Mouse (Mus musculus): Measurements from ENCODE around the gene Cdiptos. TPM values are rescaled to one million over a fixed set of nuclear protein-coding genes. Genes with fewer than 3 reads are reported as not detected.

Cdiptos gene
- polyA plus RNA-seq, 1 experiment, result 2.4 TPM

GRCm38 (mm10) chr7:126932652-126933051, 43.2 kb downstream of the Cdiptos start:
- Histone ChIP-seq H3K36me3 (ENCODE audit: control insufficient read depth, insufficient read depth, low read length, poor library complexity, severe bottlenecking) (peaks cover 34% of the 10 kb centered on the region), H3K27me3 (ENCODE audit: control insufficient read depth, insufficient read depth, low read length, poor library complexity, severe bottlenecking) (no peaks in the 10 kb centered on the region), H3K9ac (ENCODE audit: low read depth, poor library complexity, severe bottlenecking) (no peak overlapping the region), H3K4me1 (ENCODE audit: control insufficient read depth, insufficient read depth, low read length) (peaks cover 2% of the 10 kb centered on the region), H3K9me3 (replicated peaks; ENCODE audit: control insufficient read depth, insufficient read depth, low read length, poor library complexity, severe bottlenecking) (no peaks in the 10 kb centered on the region), H3K27ac (ENCODE audit: insufficient read depth, low read length) (no peak overlapping the region), H3K4me3 (ENCODE audit: low read depth, low read length) (no peak overlapping the region)
- TF ChIP-seq CTCF (IDR thresholded peaks at IDR 0.05; ENCODE audit: low read depth, low read length) (no peak), POLR2A (IDR thresholded peaks at IDR 0.05; ENCODE audit: insufficient read depth, low read length) (no peak), EP300 (IDR thresholded peaks at IDR 0.05; ENCODE audit: insufficient read depth, low read depth, low read length) (no peak)

GRCm38 (mm10) chr7:126929046-126929445, 46.9 kb downstream of the Cdiptos start:
- H3K36me3 ChIP-seq (ENCODE audit: control insufficient read depth, insufficient read depth, low read length, poor library complexity, severe bottlenecking), result peaks cover 17% of the 10 kb centered on the region
- H3K27ac ChIP-seq (ENCODE audit: insufficient read depth, low read length), result no peak overlapping the region
- H3K27me3 ChIP-seq (ENCODE audit: control insufficient read depth, insufficient read depth, low read length, poor library complexity, severe bottlenecking), result no peaks in the 10 kb centered on the region
- H3K9me3 ChIP-seq (replicated peaks; ENCODE audit: control insufficient read depth, insufficient read depth, low read length, poor library complexity, severe bottlenecking), result no peaks in the 10 kb centered on the region
- TF ChIP-seq EP300 (IDR thresholded peaks at IDR 0.05; ENCODE audit: insufficient read depth, low read depth, low read length) (no peak), POLR2A (IDR thresholded peaks at IDR 0.05; ENCODE audit: insufficient read depth, low read length) (no peak), CTCF (IDR thresholded peaks at IDR 0.05; ENCODE audit: low read depth, low read length) (no peak)
- H3K4me1 ChIP-seq (ENCODE audit: control insufficient read depth, insufficient read depth, low read length), result peaks cover 2% of the 10 kb centered on the region
- H3K9ac ChIP-seq (ENCODE audit: low read depth, poor library complexity, severe bottlenecking), result peak overlapping the region; percentile 77
- H3K4me3 ChIP-seq (ENCODE audit: low read depth, low read length), result peak overlapping the region; percentile 91

GRCm38 (mm10) chr7:126928384-126929037, 47.4 kb downstream of the Cdiptos start, which contains the start of gene Kctd13:
Gene Kctd13, plus strand, starts transcription at chr7:126928879.
- H3K4me3 ChIP-seq (ENCODE audit: low read depth, low read length), result peak within 1 kb of the TSS; percentile 91
- TF ChIP-seq EP300 (IDR thresholded peaks at IDR 0.05; ENCODE audit: insufficient read depth, low read depth, low read length) (no peak), CTCF (IDR thresholded peaks at IDR 0.05; ENCODE audit: low read depth, low read length) (no peak), POLR2A (IDR thresholded peaks at IDR 0.05; ENCODE audit: insufficient read depth, low read length) (peak; percentile 51)
- H3K36me3 ChIP-seq (ENCODE audit: control insufficient read depth, insufficient read depth, low read length, poor library complexity, severe bottlenecking), result peaks cover 14% of the 10 kb centered on the region
- peaks cover 2% of the 10 kb centered on the region for H3K4me1 ChIP-seq (ENCODE audit: control insufficient read depth, insufficient read depth, low read length)
- no peak within 1 kb of the TSS for H3K27ac ChIP-seq (ENCODE audit: insufficient read depth, low read length)
- H3K27me3 ChIP-seq (ENCODE audit: control insufficient read depth, insufficient read depth, low read length, poor library complexity, severe bottlenecking), result no peaks in the 10 kb centered on the region
- no peaks in the 10 kb centered on the region for H3K9me3 ChIP-seq (replicated peaks; ENCODE audit: control insufficient read depth, insufficient read depth, low read length, poor library complexity, severe bottlenecking)
- peak within 1 kb of the TSS; percentile 77 for H3K9ac ChIP-seq (ENCODE audit: low read depth, poor library complexity, severe bottlenecking)

GRCm38 (mm10) chr7:126926299-126926698, 49.6 kb downstream of the Cdiptos start:
- TF ChIP-seq POLR2A (IDR thresholded peaks at IDR 0.05; ENCODE audit: insufficient read depth, low read length), result no peak
- TF ChIP-seq CTCF (IDR thresholded peaks at IDR 0.05; ENCODE audit: low read depth, low read length), result no peak
- no peak for TF ChIP-seq EP300 (IDR thresholded peaks at IDR 0.05; ENCODE audit: insufficient read depth, low read depth, low read length)
- Histone ChIP-seq H3K27ac (ENCODE audit: insufficient read depth, low read length) (no peak overlapping the region), H3K4me3 (ENCODE audit: low read depth, low read length) (no peak overlapping the region), H3K4me1 (ENCODE audit: control insufficient read depth, insufficient read depth, low read length) (no peaks in the 10 kb centered on the region), H3K36me3 (ENCODE audit: control insufficient read depth, insufficient read depth, low read length, poor library complexity, severe bottlenecking) (peaks cover 11% of the 10 kb centered on the region), H3K9me3 (replicated peaks; ENCODE audit: control insufficient read depth, insufficient read depth, low read length, poor library complexity, severe bottlenecking) (no peaks in the 10 kb centered on the region), H3K27me3 (ENCODE audit: control insufficient read depth, insufficient read depth, low read length, poor library complexity, severe bottlenecking) (no peaks in the 10 kb centered on the region), H3K9ac (ENCODE audit: low read depth, poor library complexity, severe bottlenecking) (no peak overlapping the region)

GRCm38 (mm10) chr7:126923999-126924398, 51.9 kb downstream of the Cdiptos start:
- Histone ChIP-seq H3K9me3 (replicated peaks; ENCODE audit: control insufficient read depth, insufficient read depth, low read length, poor library complexity, severe bottlenecking) (no peaks in the 10 kb centered on the region), H3K27ac (ENCODE audit: insufficient read depth, low read length) (no peak overlapping the region), H3K9ac (ENCODE audit: low read depth, poor library complexity, severe bottlenecking) (no peak overlapping the region), H3K4me3 (ENCODE audit: low read depth, low read length) (no peak overlapping the region), H3K36me3 (ENCODE audit: control insufficient read depth, insufficient read depth, low read length, poor library complexity, severe bottlenecking) (no peaks in the 10 kb centered on the region), H3K27me3 (ENCODE audit: control insufficient read depth, insufficient read depth, low read length, poor library complexity, severe bottlenecking) (no peaks in the 10 kb centered on the region), H3K4me1 (ENCODE audit: control insufficient read depth, insufficient read depth, low read length) (no peaks in the 10 kb centered on the region)
- TF ChIP-seq EP300 (IDR thresholded peaks at IDR 0.05; ENCODE audit: insufficient read depth, low read depth, low read length) (no peak), POLR2A (IDR thresholded peaks at IDR 0.05; ENCODE audit: insufficient read depth, low read length) (no peak), CTCF (IDR thresholded peaks at IDR 0.05; ENCODE audit: low read depth, low read length) (no peak)

GRCm38 (mm10) chr7:126922624-126923060, 53.3 kb downstream of the Cdiptos start, which contains the start of gene Tmem219:
Gene Tmem219, minus strand, starts transcription at chr7:126922917.
- Histone ChIP-seq H3K4me1 (ENCODE audit: control insufficient read depth, insufficient read depth, low read length) (no peaks in the 10 kb centered on the region), H3K27me3 (ENCODE audit: control insufficient read depth, insufficient read depth, low read length, poor library complexity, severe bottlenecking) (no peaks in the 10 kb centered on the region), H3K9me3 (replicated peaks; ENCODE audit: control insufficient read depth, insufficient read depth, low read length, poor library complexity, severe bottlenecking) (no peaks in the 10 kb centered on the region), H3K4me3 (ENCODE audit: low read depth, low read length) (no peak within 1 kb of the TSS), H3K27ac (ENCODE audit: insufficient read depth, low read length) (no peak within 1 kb of the TSS), H3K36me3 (ENCODE audit: control insufficient read depth, insufficient read depth, low read length, poor library complexity, severe bottlenecking) (no peaks in the 10 kb centered on the region), H3K9ac (ENCODE audit: low read depth, poor library complexity, severe bottlenecking) (no peak within 1 kb of the TSS)
- TF ChIP-seq EP300 (IDR thresholded peaks at IDR 0.05; ENCODE audit: insufficient read depth, low read depth, low read length) (no peak), POLR2A (IDR thresholded peaks at IDR 0.05; ENCODE audit: insufficient read depth, low read length) (no peak), CTCF (IDR thresholded peaks at IDR 0.05; ENCODE audit: low read depth, low read length) (no peak)

Other genes with a start within 250 kb of the Cdiptos start
- gene Mapk3, start 216.5 kb downstream of the Cdiptos start, polyA plus RNA-seq (2011; ENCODE audit: insufficient read depth, insufficient read length, low read depth, missing spikeins), result 102 and 121 TPM in 2 replicates
- gene Gdpd3, start 209.8 kb downstream of the Cdiptos start, polyA plus RNA-seq (2011; ENCODE audit: insufficient read depth, insufficient read length, low read depth, missing spikeins), result 1.8 and 3.6 TPM in 2 replicates
- gene Ypel3, start 199.1 kb downstream of the Cdiptos start, polyA plus RNA-seq (2011; ENCODE audit: insufficient read depth, insufficient read length, low read depth, missing spikeins), result 56.8 and 62.1 TPM in 2 replicates
- 1.7 TPM in 2 replicates for gene Tbx6, start 194.6 kb downstream of the Cdiptos start, polyA plus RNA-seq (2011; ENCODE audit: insufficient read depth, insufficient read length, low read depth, missing spikeins)
- gene Ppp4c, start 183.6 kb downstream of the Cdiptos start, polyA plus RNA-seq (2011; ENCODE audit: insufficient read depth, insufficient read length, low read depth, missing spikeins), result 111 and 127 TPM in 2 replicates
- 2.7 and 4.2 TPM in 2 replicates for gene Fam57b, start 178.4 kb downstream of the Cdiptos start, polyA plus RNA-seq (2011; ENCODE audit: insufficient read depth, insufficient read length, low read depth, missing spikeins)
- gene 4930451I11Rik, start 144.5 kb downstream of the Cdiptos start, polyA plus RNA-seq (2011; ENCODE audit: insufficient read depth, insufficient read length, low read depth, missing spikeins), result not detected in 2 replicates
- gene Doc2a, start 128.7 kb downstream of the Cdiptos start, polyA plus RNA-seq (2011; ENCODE audit: insufficient read depth, insufficient read length, low read depth, missing spikeins), result 3.2 and 3.3 TPM in 2 replicates
- 116 and 120 TPM in 2 replicates for gene Hirip3, start 114.1 kb downstream of the Cdiptos start, polyA plus RNA-seq (2011; ENCODE audit: insufficient read depth, insufficient read length, low read depth, missing spikeins)
- 104 and 118 TPM in 2 replicates for gene Ino80e, start 113.7 kb downstream of the Cdiptos start, polyA plus RNA-seq (2011; ENCODE audit: insufficient read depth, insufficient read length, low read depth, missing spikeins)
- gene Taok2, start 91.4 kb downstream of the Cdiptos start, polyA plus RNA-seq (2011; ENCODE audit: insufficient read depth, insufficient read length, low read depth, missing spikeins), result 37.9 and 41.0 TPM in 2 replicates
- gene Tmem219, start 53.2 kb downstream of the Cdiptos start, polyA plus RNA-seq (2011; ENCODE audit: insufficient read depth, insufficient read length, low read depth, missing spikeins), result 16.3 and 17.2 TPM in 2 replicates
- 25.5 and 26.8 TPM in 2 replicates for gene Kctd13, start 47.2 kb downstream of the Cdiptos start, polyA plus RNA-seq (2011; ENCODE audit: insufficient read depth, insufficient read length, low read depth, missing spikeins)
- gene Asphd1, start 26.5 kb downstream of the Cdiptos start, polyA plus RNA-seq (2011; ENCODE audit: insufficient read depth, insufficient read length, low read depth, missing spikeins), result 0.36 and 0.41 TPM in 2 replicates
- 1.4 and 1.9 TPM in 2 replicates for gene Sez6l2, start 25.5 kb downstream of the Cdiptos start, polyA plus RNA-seq (2011; ENCODE audit: insufficient read depth, insufficient read length, low read depth, missing spikeins)
- 42.8 and 53.3 TPM in 2 replicates for gene Cdipt, start 184 bp downstream of the Cdiptos start, polyA plus RNA-seq (2011; ENCODE audit: insufficient read depth, insufficient read length, low read depth, missing spikeins)
- gene Mvp, start 38.5 kb upstream of the Cdiptos start, polyA plus RNA-seq (2011; ENCODE audit: insufficient read depth, insufficient read length, low read depth, missing spikeins), result 17.9 and 18.8 TPM in 2 replicates
- 22.1 and 26.6 TPM in 2 replicates for gene Pagr1b, start 40.4 kb upstream of the Cdiptos start, polyA plus RNA-seq (2011; ENCODE audit: insufficient read depth, insufficient read length, low read depth, missing spikeins)
- 12.7 and 27.9 TPM in 2 replicates for gene Pagr1a, start 41.3 kb upstream of the Cdiptos start, polyA plus RNA-seq (2011; ENCODE audit: insufficient read depth, insufficient read length, low read depth, missing spikeins)
- gene Gm42742, start 45.0 kb upstream of the Cdiptos start, polyA plus RNA-seq (2011; ENCODE audit: insufficient read depth, insufficient read length, low read depth, missing spikeins), result 2.2 and 23.9 TPM in 2 replicates
- 3.5 and 6.7 TPM in 2 replicates for gene Prrt2, start 45.1 kb upstream of the Cdiptos start, polyA plus RNA-seq (2011; ENCODE audit: insufficient read depth, insufficient read length, low read depth, missing spikeins)
- gene Maz, start 50.9 kb upstream of the Cdiptos start, polyA plus RNA-seq (2011; ENCODE audit: insufficient read depth, insufficient read length, low read depth, missing spikeins), result 117 and 123 TPM in 2 replicates
- gene Kif22, start 66.4 kb upstream of the Cdiptos start, polyA plus RNA-seq (2011; ENCODE audit: insufficient read depth, insufficient read length, low read depth, missing spikeins), result 106 and 109 TPM in 2 replicates
- gene Zg16, start 111.2 kb upstream of the Cdiptos start, polyA plus RNA-seq (2011; ENCODE audit: insufficient read depth, insufficient read length, low read depth, missing spikeins), result not detected in 2 replicates
- gene AI467606, start 115.3 kb upstream of the Cdiptos start, polyA plus RNA-seq (2011; ENCODE audit: insufficient read depth, insufficient read length, low read depth, missing spikeins), result 1.6 TPM in 2 replicates
- gene Qprt, start 146.1 kb upstream of the Cdiptos start, polyA plus RNA-seq (2011; ENCODE audit: insufficient read depth, insufficient read length, low read depth, missing spikeins), result 8.6 and 9.3 TPM in 2 replicates
- 1.5 and 2.2 TPM in 2 replicates for gene Spn, start 161.7 kb upstream of the Cdiptos start, polyA plus RNA-seq (2011; ENCODE audit: insufficient read depth, insufficient read length, low read depth, missing spikeins)
- gene Cd2bp2, start 220.0 kb upstream of the Cdiptos start, polyA plus RNA-seq (2011; ENCODE audit: insufficient read depth, insufficient read length, low read depth, missing spikeins), result 98.6 and 120 TPM in 2 replicates
- 42.8 and 55.5 TPM in 2 replicates for gene Tbc1d10b, start 232.4 kb upstream of the Cdiptos start, polyA plus RNA-seq (2011; ENCODE audit: insufficient read depth, insufficient read length, low read depth, missing spikeins)
- gene Mylpf, start 232.8 kb upstream of the Cdiptos start, polyA plus RNA-seq (2011; ENCODE audit: insufficient read depth, insufficient read length, low read depth, missing spikeins), result 278 and 351 TPM in 2 replicates